Mouse (Mus musculus): ENCODE measurements around the gene Prb1.
"Not testable (repeated sequence)": the region's sequence is repeated elsewhere in the genome, so short reads cannot be mapped to it uniquely, and the experiment has no call there.

Prb1 gene

DNA sequence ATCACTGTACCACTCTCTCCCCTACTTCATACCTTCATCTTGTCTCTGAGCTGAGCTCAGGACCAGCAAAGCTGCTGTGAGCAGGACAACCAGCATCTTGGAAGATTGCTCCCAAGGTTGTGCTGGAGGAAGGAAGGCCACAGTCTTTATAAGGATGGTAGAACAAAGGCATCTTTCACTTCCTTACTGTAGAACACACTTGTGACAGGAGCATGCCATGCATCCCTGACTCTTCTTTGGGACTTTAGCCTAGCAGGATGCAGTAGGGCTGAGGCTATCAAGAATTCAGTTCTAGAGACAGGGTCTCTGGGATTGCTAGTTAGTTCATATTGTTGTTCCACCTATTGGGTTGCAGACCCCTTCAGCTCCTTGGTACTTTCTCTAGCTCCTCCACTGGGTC is at the start of gene Prb1:
Gene Prb1, minus strand, starts transcription at position 101 of the 400 bp plus-strand sequence.
- DNase-seq, result not testable (repeated sequence)
